Mouse (Mus musculus) G1E (cell line): Measurements from ENCODE around the gene Zzef1.

Source experiments
- CTCF ChIP-seq: IDR thresholded peaks from 2 replicates; pipeline ENCODE4 v1.5.1; 2012; ENCODE audit warnings: low read depth, low read length, inconsistent platforms, mixed read lengths
- POLR2AphosphoS5 ChIP-seq: IDR thresholded peaks from 2 replicates; pipeline ENCODE4 v1.6.1; 2012; ENCODE audit warnings: low read depth, low read length, inconsistent platforms; ENCODE audit not compliant: insufficient replicate concordance

GRCm38 (mm10) chr11:72751956-72752355, 44.1 kb upstream of the Zzef1 start:
- no peak for TF ChIP-seq POLR2AphosphoS5
- TF ChIP-seq CTCF: no peak
